Comparison of ENCODE assay signal across 8 mouse cellular contexts in the genomic region with DNA sequence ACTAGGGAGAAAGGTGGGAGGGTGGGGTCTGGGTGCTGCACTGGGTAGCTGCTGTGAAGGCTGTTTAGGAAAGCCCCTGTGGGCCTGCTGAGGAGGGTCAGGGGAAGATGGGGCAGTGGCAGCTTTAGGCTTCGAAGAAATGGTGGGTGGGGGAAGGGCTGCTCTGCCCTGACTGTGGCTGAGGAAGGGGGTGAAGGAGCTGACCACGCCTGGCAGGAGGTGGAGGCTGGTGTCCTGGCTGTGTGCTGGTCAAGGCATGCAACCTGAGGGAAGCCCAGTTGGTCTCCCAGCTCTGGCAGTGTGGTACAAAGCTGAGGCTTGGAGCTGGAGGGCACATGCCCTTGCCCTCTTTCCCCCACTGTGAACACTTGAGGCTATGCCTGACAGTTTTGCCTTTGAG. TPM values are rescaled to one million over a fixed set of nuclear protein-coding genes. Genes with fewer than 3 reads are reported as not detected.
A peak's percentile ranks its signal among the peaks of the same experiment; 100 is the strongest.
DNase-seq lines count a peak whose midpoint lies in the region; ATAC-seq and TF ChIP-seq lines count a peak whose summit lies in the region.

No protein-coding gene starts in this region.

- no peak overlapping the region for H3K4me3 ChIP-seq in liver, postnatal 0 days (ENCODE audit: low read depth, low read length)
- no peak overlapping the region for H3K4me3 ChIP-seq in liver, embryonic 11.5 days (ENCODE audit: low read depth, low read length)
- H3K4me3 ChIP-seq in forebrain, embryonic 16.5 days (replicated peaks; ENCODE audit: low read length), result 0 out of 2 replicates have a peak overlapping the region, but pooled peaks have one; percentile 13
- H3K4me3 ChIP-seq in kidney, postnatal 0 days (replicated peaks; ENCODE audit: low read depth, low read length), result peak overlapping the region; percentile 94
- 0 out of 2 replicates have a peak overlapping the region, but pooled peaks have one; percentile 10 for H3K4me3 ChIP-seq in neural tube, embryonic 15.5 days (replicated peaks)

- H3K27me3 ChIP-seq in liver, postnatal 0 days (ENCODE audit: insufficient read depth, low read length), result no peaks in the 10 kb centered on the region
- H3K27me3 ChIP-seq in liver, embryonic 11.5 days (replicated peaks; ENCODE audit: control insufficient read depth, insufficient read depth, low read length), result no peaks in the 10 kb centered on the region
- H3K27me3 ChIP-seq in forebrain, embryonic 16.5 days (replicated peaks; ENCODE audit: control insufficient read depth, insufficient read depth, low read length), result no peaks in the 10 kb centered on the region
- no peaks in the 10 kb centered on the region for H3K27me3 ChIP-seq in kidney, postnatal 0 days (ENCODE audit: insufficient read depth, low read length)
- no peaks in the 10 kb centered on the region for H3K27me3 ChIP-seq in neural tube, embryonic 15.5 days (replicated peaks)

- H3K4me1 ChIP-seq in liver, postnatal 0 days (ENCODE audit: insufficient read depth), result peaks cover 38% of the 10 kb centered on the region
- peaks cover 37% of the 10 kb centered on the region for H3K4me1 ChIP-seq in liver, embryonic 11.5 days (replicated peaks; ENCODE audit: control insufficient read depth, insufficient read depth, low read length)
- H3K4me1 ChIP-seq in forebrain, embryonic 16.5 days (replicated peaks; ENCODE audit: control insufficient read depth, insufficient read depth, low read length), result peaks cover 44% of the 10 kb centered on the region
- peaks cover 46% of the 10 kb centered on the region for H3K4me1 ChIP-seq in kidney, postnatal 0 days (replicated peaks; ENCODE audit: insufficient read depth, low read length)
- peaks cover 53% of the 10 kb centered on the region for H3K4me1 ChIP-seq in neural tube, embryonic 15.5 days

- peak overlapping the region; percentile 89 for H3K4me2 ChIP-seq in liver, postnatal 0 days (ENCODE audit: low read depth, low read length)
- no peak overlapping the region; the same call in 1 of the 2 replicates for H3K4me2 ChIP-seq in liver, embryonic 11.5 days
- H3K4me2 ChIP-seq in forebrain, embryonic 16.5 days (ENCODE audit: low read length), result peak overlapping the region; percentile 61
- H3K4me2 ChIP-seq in kidney, postnatal 0 days (ENCODE audit: low read length), result peak overlapping the region; percentile 66
- H3K4me2 ChIP-seq in neural tube, embryonic 15.5 days, result peak overlapping the region; percentile 78

- H3K36me3 ChIP-seq in liver, postnatal 0 days (replicated peaks; ENCODE audit: insufficient read depth, low read length), result peaks cover 14% of the 10 kb centered on the region; the same call in 1 of the 2 replicates
- peaks cover 3% of the 10 kb centered on the region for H3K36me3 ChIP-seq in liver, embryonic 11.5 days (ENCODE audit: control insufficient read depth, insufficient read depth, low read length)
- no peaks in the 10 kb centered on the region; the same call in 1 of the 2 replicates for H3K36me3 ChIP-seq in forebrain, embryonic 16.5 days (ENCODE audit: control insufficient read depth, insufficient read depth)
- H3K36me3 ChIP-seq in kidney, postnatal 0 days (ENCODE audit: insufficient read depth, low read length), result 0 out of 2 replicates have a peak, but pooled peaks cover 10% of the 10 kb centered on the region
- peaks cover 4% of the 10 kb centered on the region; the same call in 1 of the 2 replicates for H3K36me3 ChIP-seq in neural tube, embryonic 15.5 days

- no peaks in the 10 kb centered on the region for H3K9me3 ChIP-seq in liver, postnatal 0 days (ENCODE audit: low read length)
- H3K9me3 ChIP-seq in liver, embryonic 11.5 days (ENCODE audit: control insufficient read depth, low read length), result no peaks in the 10 kb centered on the region
- H3K9me3 ChIP-seq in forebrain, embryonic 16.5 days (ENCODE audit: control insufficient read depth, low read length), result no peaks in the 10 kb centered on the region
- H3K9me3 ChIP-seq in kidney, postnatal 0 days (replicated peaks; ENCODE audit: low read length), result no peaks in the 10 kb centered on the region
- H3K9me3 ChIP-seq in neural tube, embryonic 15.5 days (replicated peaks), result no peaks in the 10 kb centered on the region

- H3K27ac ChIP-seq in liver, postnatal 0 days (ENCODE audit: low read depth), result no peak overlapping the region
- H3K27ac ChIP-seq in liver, embryonic 11.5 days (ENCODE audit: low read depth, low read length), result no peak overlapping the region
- no peak overlapping the region for H3K27ac ChIP-seq in forebrain, embryonic 16.5 days (ENCODE audit: low read length)
- peak overlapping the region; percentile 99 for H3K27ac ChIP-seq in kidney, postnatal 0 days
- no peak overlapping the region for H3K27ac ChIP-seq in neural tube, embryonic 15.5 days (replicated peaks)

- no peak for TF ChIP-seq EP300 in liver, postnatal 0 days (IDR thresholded peaks at IDR 0.05; ENCODE audit: low read depth)

- ATAC-seq in liver, postnatal 0 days, result no peak
- ATAC-seq in liver, embryonic 11.5 days (replicated peaks; ENCODE audit: low FRiP score), result no peak
- ATAC-seq in forebrain, embryonic 16.5 days, result no peak
- no peak for ATAC-seq in kidney, postnatal 0 days (replicated peaks; ENCODE audit: low FRiP score, low read depth)
- no peak for ATAC-seq in neural tube, embryonic 15.5 days (ENCODE audit: low FRiP score)

- 60% methylated on average over 2 of the region's 2 CpGs for WGBS in liver, postnatal 0 days (ENCODE audit: insufficient replicate concordance)
- 38% methylated on average over 2 of the region's 2 CpGs for WGBS in liver, embryonic 11.5 days
- 38% methylated on average over 2 of the region's 2 CpGs for WGBS in forebrain, embryonic 16.5 days
- WGBS in kidney, postnatal 0 days, result 6% methylated on average over 2 of the region's 2 CpGs
- WGBS in neural tube, embryonic 15.5 days, result 28% methylated on average over 2 of the region's 2 CpGs

- no peak for TF ChIP-seq CTCF in liver, postnatal 0 days (IDR thresholded peaks at IDR 0.05; ENCODE audit: low read depth)
- TF ChIP-seq CTCF in kidney, postnatal 0 days (IDR thresholded peaks at IDR 0.05; ENCODE audit: low read depth), result no peak

- DNase-seq in liver, postnatal 0 days, result no peak
- DNase-seq in liver, embryonic 11.5 days (ENCODE audit: low spot score), result no peak
- DNase-seq in kidney, postnatal 0 days (ENCODE audit: low spot score), result no peak
- no peak for DNase-seq in adrenal gland, postnatal 25 days
- no peak for DNase-seq in adrenal gland, postnatal 14 days
- no peak for DNase-seq in layer of hippocampus, adult 11-12 months (ENCODE audit: low spot score)

- peak overlapping the region; percentile 21; the same call in 1 of the 2 replicates for H3K9ac ChIP-seq in liver, postnatal 0 days (replicated peaks)
- no peak overlapping the region for H3K9ac ChIP-seq in liver, embryonic 11.5 days (ENCODE audit: low read depth, low read length)
- H3K9ac ChIP-seq in forebrain, embryonic 16.5 days (replicated peaks; ENCODE audit: low read depth, low read length), result peak overlapping the region; percentile 16
- H3K9ac ChIP-seq in kidney, postnatal 0 days (ENCODE audit: low read depth, low read length), result no peak overlapping the region; the same call in 1 of the 2 replicates
- 0 out of 2 replicates have a peak overlapping the region, but pooled peaks have one; percentile 15 for H3K9ac ChIP-seq in neural tube, embryonic 15.5 days (replicated peaks)

RNA-seq across cellular contexts. Expression of a gene that starts 14.4 kb away (rescaled TPM):
- 51.1 and 53.0 TPM in 2 replicates for polyA plus RNA-seq in liver, postnatal 0 days (2015; fragmentation: Nextera tagmentation; extraction: Ambion mirVana)
- 59.2 and 61.0 TPM in 2 replicates for polyA plus RNA-seq in liver, embryonic 11.5 days (2014; fragmentation: Nextera tagmentation; extraction: Ambion mirVana)
- 94.7 and 98.0 TPM in 2 replicates for polyA plus RNA-seq in forebrain, embryonic 16.5 days (2015; fragmentation: Nextera tagmentation; extraction: Ambion mirVana)
- polyA plus RNA-seq in kidney, postnatal 0 days (2015; fragmentation: Nextera tagmentation; extraction: Ambion mirVana), result 205 and 224 TPM in 2 replicates
- 91.9 and 106 TPM in 2 replicates for polyA plus RNA-seq in neural tube, embryonic 15.5 days (2015; fragmentation: Nextera tagmentation; extraction: Ambion mirVana)
- 110 and 114 TPM in 2 replicates for total RNA-seq in adrenal gland, postnatal 25 days (2021)
- 123 and 128 TPM in 2 replicates for total RNA-seq in adrenal gland, postnatal 14 days (2021)

RNA-seq across cellular contexts. Expression of a gene that starts 35.3 kb away (rescaled TPM):
- 2.1 and 2.5 TPM in 2 replicates for polyA plus RNA-seq in liver, postnatal 0 days (2015; fragmentation: Nextera tagmentation; extraction: Ambion mirVana)
- 7.5 and 8.9 TPM in 2 replicates for polyA plus RNA-seq in liver, embryonic 11.5 days (2014; fragmentation: Nextera tagmentation; extraction: Ambion mirVana)
- 45.6 and 57.4 TPM in 2 replicates for polyA plus RNA-seq in forebrain, embryonic 16.5 days (2015; fragmentation: Nextera tagmentation; extraction: Ambion mirVana)
- polyA plus RNA-seq in kidney, postnatal 0 days (2015; fragmentation: Nextera tagmentation; extraction: Ambion mirVana), result 15.3 and 17.4 TPM in 2 replicates
- 40.3 and 42.6 TPM in 2 replicates for polyA plus RNA-seq in neural tube, embryonic 15.5 days (2015; fragmentation: Nextera tagmentation; extraction: Ambion mirVana)
- 101 and 107 TPM in 2 replicates for total RNA-seq in adrenal gland, postnatal 25 days (2021)
- 79.1 and 89.2 TPM in 2 replicates for total RNA-seq in adrenal gland, postnatal 14 days (2021)

Comparison
In these comparisons a context has a peak if more than half of its experiments do, and no peak if none do; other contexts are left out.
1. H3K9ac ChIP-seq: peak in liver, postnatal 0 days (single experiment), forebrain, embryonic 16.5 days (single experiment) and neural tube, embryonic 15.5 days (single experiment); none in liver, embryonic 11.5 days (single experiment) and kidney, postnatal 0 days (single experiment).
2. H3K4me3 ChIP-seq: peak in forebrain, embryonic 16.5 days (single experiment), kidney, postnatal 0 days (single experiment) and neural tube, embryonic 15.5 days (single experiment); none in liver, postnatal 0 days (single experiment) and liver, embryonic 11.5 days (single experiment).